Mouse (Mus musculus): ENCODE data around the gene Fthl17a. TPM values are rescaled to one million over a fixed set of nuclear protein-coding genes. Genes with fewer than 3 reads are reported as not detected.

Fthl17a gene
- polyA plus RNA-seq (2017; shearing (Covaris generic)) = not detected

GRCm38 (mm10) chrX:85249379-85249778 lies at the start of gene Fthl17a:
TSS of gene Fthl17a (plus strand) at chrX:85249679.

